Mouse (Mus musculus) liver, embryonic 14.5 days (tissue): ENCODE measurements around the gene Pdcd7. TPM values are rescaled to one million over a fixed set of nuclear protein-coding genes. Genes with fewer than 3 reads are reported as not detected.

Experiments used
- ATAC-seq: fragments of 200-750 bp; cut with Nextera tagmentation; 2 replicates; pipeline ENCODE4 v1.8.0; 2017; ENCODE audit warnings: moderate number of reproducible peaks, mild to moderate bottlenecking, moderate library complexity; ENCODE audit not compliant: insufficient read depth
- DNase-seq, 3 experiments: peaks; one replicate each; pipeline ENCODE4 v3.0.0-alpha.2; 2012 to 2013; ENCODE audit warnings: low read depth in 3 of 3, low spot score in 3 of 3
- H3K27ac ChIP-seq: fragments of 300-500 bp; sonication (generic); 2 replicates; pipeline ENCODE4 v1.5.1; 2014; ENCODE audit warnings: moderate library complexity, mild to moderate bottlenecking, control low read depth, inconsistent platforms
- H3K27me3 ChIP-seq: fragments of 300-500 bp; sonication (generic); 2 replicates; pipeline ENCODE4 v1.6.1; 2014; ENCODE audit warnings: mild to moderate bottlenecking, low read length, moderate library complexity; ENCODE audit not compliant: control insufficient read depth, insufficient read depth
- H3K36me3 ChIP-seq: fragments of 300-500 bp; sonication (generic); replicated peaks from 2 replicates; pipeline ENCODE4 v1.6.1; 2014; ENCODE audit warnings: low read depth; ENCODE audit not compliant: control insufficient read depth, insufficient read depth
- H3K4me1 ChIP-seq, 2 experiments: fragments of 200-500 bp in 1 of 2; fragments of 300-500 bp in 1 of 2; sonication (generic) in 1 of 2; replicated peaks; 2 replicates each; pipeline ENCODE4 v1.6.1; 2012 to 2014; ENCODE audit warnings: antibody characterized with exemption in 1 of 2, inconsistent platforms in 1 of 2, low read length in 1 of 2; ENCODE audit not compliant: control insufficient read depth in 2 of 2, insufficient read depth in 2 of 2
- H3K4me2 ChIP-seq: fragments of 300-500 bp; sonication (generic); 2 replicates; pipeline ENCODE4 v1.6.1; 2014; ENCODE audit warnings: low read depth, mild to moderate bottlenecking, control low read depth, moderate library complexity
- H3K4me3 ChIP-seq, 2 experiments: fragments of 200-500 bp in 1 of 2; fragments of 300-500 bp in 1 of 2; sonication (generic) in 1 of 2; 2 replicates each; pipeline ENCODE4 v1.5.1; 2012 to 2014; ENCODE audit warnings: low read depth in 2 of 2, low read length in 2 of 2, mild to moderate bottlenecking in 2 of 2, control low read depth in 1 of 2, inconsistent platforms in 1 of 2, moderate library complexity in 1 of 2; ENCODE audit not compliant: insufficient read depth in 1 of 2
- H3K9ac ChIP-seq: fragments of 300-500 bp; sonication (generic); replicated peaks from 2 replicates; pipeline ENCODE4 v1.6.1; 2014; ENCODE audit warnings: mild to moderate bottlenecking, control low read depth, moderate library complexity
- H3K9me3 ChIP-seq: fragments of 300-500 bp; sonication (generic); 2 replicates; pipeline ENCODE4 v1.6.1; 2016; ENCODE audit warnings: low read length, mixed read lengths; ENCODE audit not compliant: control insufficient read depth
- CTCF ChIP-seq: IDR thresholded peaks from 2 replicates; pipeline ENCODE4 v1.5.1; 2016; ENCODE audit warnings: antibody characterized with exemption, low read depth, control low read depth
- EP300 ChIP-seq: IDR thresholded peaks from 2 replicates; pipeline ENCODE4 v1.6.1; 2016; ENCODE audit warnings: antibody characterized with exemption, low read depth
- WGBS: fragments of 180-500 bp; shearing (Covaris S2); extraction: QIAGEN DNeasy Blood & Tissue Kit; methylation state at CpG from one replicate; pipeline ENCODE4 v1.1.7; 2014; ENCODE audit not compliant: insufficient replicate concordance; 5-methylcytosine and 5-hydroxymethylcytosine counted together
- polyA plus RNA-seq, 2 experiments: library from polyadenylated mRNA; depleted of rRNA in 1 of 2; stranded (reverse) in 1 of 2; unstranded in 1 of 2; fragments of >200 nt; fragmentation: Nextera tagmentation in 1 of 2; extraction: Ambion mirVana in 1 of 2; gene quantifications; 2 replicates each; pipeline versions ENCODE4 v1.2.1 to v1.2.3; 2012 to 2014

Gene Pdcd7
- polyA plus RNA-seq, 2 experiments: 4.8 to 4.9 TPM

DNA sequence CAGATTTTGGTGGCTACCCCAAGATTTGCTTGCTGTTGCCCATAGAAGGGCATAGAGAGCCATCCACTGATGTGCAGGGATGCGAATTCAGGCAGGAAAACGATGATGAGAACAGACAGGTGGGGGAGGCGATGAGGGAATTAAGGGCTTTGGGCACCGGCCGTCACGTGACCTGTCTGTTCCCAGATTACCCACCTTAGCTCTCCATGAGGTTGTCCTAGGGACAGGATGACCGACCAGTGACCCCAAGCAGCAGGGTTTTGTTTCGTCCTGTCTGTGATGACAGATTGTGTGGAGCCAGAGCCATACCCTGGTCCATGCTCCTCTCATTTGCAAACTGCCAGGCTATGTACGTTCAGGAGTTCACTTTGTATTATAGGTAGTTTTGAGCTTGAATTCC, 17.8 kb downstream of the Pdcd7 start:
- TF ChIP-seq CTCF (no peak), EP300 (no peak)
- H3K9me3 ChIP-seq: no peaks in the 10 kb centered on the region
- peaks cover under 1 to 6% of the 10 kb centered on the region in 2 experiments; a peak in 3 of 4 replicates for H3K4me1 ChIP-seq
- 68% methylated on average over 9 of the region's 9 CpGs for WGBS
- H3K27me3 ChIP-seq: no peaks in the 10 kb centered on the region
- ATAC-seq (no peak), DNase-seq (no peak)
- H3K4me2 ChIP-seq: no peak overlapping the region
- no peak overlapping the region for H3K4me3 ChIP-seq
- no peak overlapping the region for H3K9ac ChIP-seq
- H3K27ac ChIP-seq: no peak overlapping the region
- peaks cover 21% of the 10 kb centered on the region for H3K36me3 ChIP-seq

DNA sequence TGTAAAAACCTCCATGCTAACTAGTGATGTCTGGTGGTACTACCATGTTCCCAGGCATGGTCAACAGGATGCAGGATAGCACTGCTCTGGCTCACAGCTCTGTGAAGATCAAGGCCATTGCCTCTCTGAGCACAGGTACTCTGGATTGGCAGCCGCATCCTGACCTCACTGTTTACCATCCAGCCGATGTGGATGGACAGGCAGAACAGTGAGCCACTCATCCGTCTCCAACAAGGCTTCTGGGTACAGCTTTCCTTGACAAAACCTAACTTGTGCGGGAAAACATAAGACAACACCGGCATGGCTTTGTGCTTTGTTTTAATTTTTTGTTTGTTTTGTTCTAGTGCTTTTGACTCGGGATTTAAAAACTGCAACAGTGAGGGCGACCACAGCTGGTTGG, 19.8 kb downstream of the Pdcd7 start:
- Histone ChIP-seq H3K4me3 (no peak overlapping the region), H3K36me3 (peaks cover 4% of the 10 kb centered on the region), H3K4me1 (no peaks in the 10 kb centered on the region), H3K4me2 (no peak overlapping the region), H3K27ac (no peak overlapping the region), H3K9me3 (no peaks in the 10 kb centered on the region), H3K9ac (no peak overlapping the region), H3K27me3 (no peaks in the 10 kb centered on the region)
- DNase-seq (no peak), ATAC-seq (no peak)
- no peak for TF ChIP-seq EP300
- no peak for TF ChIP-seq CTCF
- 76% methylated on average over 7 of the region's 7 CpGs for WGBS

DNA sequence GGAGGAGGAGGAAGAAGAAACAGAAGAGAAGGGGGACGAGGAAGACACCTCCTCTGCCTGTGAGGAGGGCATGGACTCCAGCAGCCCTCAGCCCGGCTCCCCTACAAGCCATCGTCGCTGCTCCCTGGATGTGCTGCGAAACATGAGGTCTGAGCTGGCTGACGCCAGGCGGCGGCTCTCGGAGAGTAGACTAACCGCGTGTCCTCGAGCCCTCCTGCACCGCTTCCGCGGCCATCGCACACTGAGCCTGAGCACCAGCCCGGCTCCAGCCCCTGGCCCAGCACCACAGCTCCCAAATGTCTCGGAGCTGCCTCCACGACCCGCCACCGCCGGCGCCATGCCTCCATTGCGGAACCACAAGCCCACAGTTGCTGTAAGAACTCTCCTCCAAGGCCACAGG, 25.9 kb downstream of the Pdcd7 start:
- ATAC-seq: no peak
- Histone ChIP-seq H3K4me1 (no peaks in the 10 kb centered on the region), H3K36me3 (no peaks in the 10 kb centered on the region), H3K9ac (no peak overlapping the region), H3K4me2 (no peak overlapping the region), H3K27ac (no peak overlapping the region), H3K27me3 (no peaks in the 10 kb centered on the region), H3K9me3 (no peaks in the 10 kb centered on the region), H3K4me3 (no peak overlapping the region)
- DNase-seq: no peak
- TF ChIP-seq EP300 (no peak), CTCF (no peak)
- WGBS: 80% methylated on average over 24 of the region's 24 CpGs

DNA sequence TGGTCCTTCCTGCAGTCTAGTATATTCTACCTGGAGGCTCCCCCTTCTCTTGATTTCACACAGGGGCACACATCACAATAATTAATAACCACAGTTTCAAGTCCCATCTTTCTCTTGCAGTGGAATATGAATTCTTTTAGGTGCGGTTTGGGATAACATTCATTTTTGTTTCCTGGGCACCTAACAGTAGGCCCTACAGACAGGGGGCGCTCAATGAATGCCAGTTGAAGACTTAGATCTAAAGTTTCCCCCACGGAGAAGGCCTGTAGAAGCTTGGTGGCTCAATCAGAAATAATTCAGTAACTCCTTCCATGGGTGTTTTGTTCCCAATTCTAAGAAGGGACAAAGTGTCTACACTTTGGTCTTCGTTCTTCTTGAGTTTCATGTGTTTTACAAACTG, 26.5 kb downstream of the Pdcd7 start:
- H3K9me3 ChIP-seq: no peaks in the 10 kb centered on the region
- H3K9ac ChIP-seq: no peak overlapping the region
- H3K36me3 ChIP-seq: no peaks in the 10 kb centered on the region
- no peak for TF ChIP-seq EP300
- peak; percentile 50; the same call in 1 of the 2 replicates for TF ChIP-seq CTCF
- H3K4me2 ChIP-seq: no peak overlapping the region
- no peak overlapping the region for H3K4me3 ChIP-seq
- WGBS: 55% methylated on average over 4 of the region's 4 CpGs
- no peak for ATAC-seq
- no peak overlapping the region for H3K27ac ChIP-seq
- no peaks in the 10 kb centered on the region for H3K4me1 ChIP-seq
- DNase-seq: peak in 1 of 3 experiments; percentile 11
- no peaks in the 10 kb centered on the region for H3K27me3 ChIP-seq

DNA sequence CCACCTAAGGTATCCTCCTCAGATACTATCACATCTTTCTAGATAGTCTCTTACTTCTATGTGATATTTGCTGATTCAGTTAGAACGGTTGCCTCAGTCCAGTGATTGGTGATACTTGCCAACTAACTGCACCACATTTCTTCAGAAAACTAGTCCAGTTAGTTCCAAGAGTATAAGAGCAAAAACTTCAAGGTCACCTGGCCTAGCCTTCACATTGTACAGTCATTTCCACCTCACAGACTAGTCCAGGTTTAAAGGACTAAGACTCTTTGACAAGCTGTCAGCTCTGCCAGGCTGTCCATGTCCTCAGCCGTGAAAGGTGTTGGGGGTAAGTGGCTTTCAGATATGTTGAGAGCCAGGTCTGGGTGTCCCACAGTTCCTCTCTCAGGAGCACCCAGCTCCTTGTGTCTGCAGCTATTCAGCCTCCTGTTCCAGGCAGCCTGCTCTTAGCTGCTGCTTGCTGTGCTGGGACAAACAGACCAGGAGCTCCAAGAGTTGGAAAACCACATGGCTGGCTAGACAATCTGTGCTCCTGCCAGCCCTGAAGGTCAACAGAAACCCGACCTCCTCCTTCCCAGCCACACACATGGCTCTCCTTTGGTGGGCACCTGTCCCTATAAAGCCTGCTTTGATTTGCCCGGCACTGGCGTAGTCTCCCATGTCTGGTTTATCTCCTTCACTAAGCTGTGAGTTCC, 28.7 kb downstream of the Pdcd7 start:
- H3K9ac ChIP-seq: no peak overlapping the region
- TF ChIP-seq EP300 (no peak), CTCF (no peak)
- WGBS: 67% methylated on average over 5 of the region's 5 CpGs
- H3K27ac ChIP-seq: no peak overlapping the region
- ATAC-seq (no peak), DNase-seq (no peak)
- no peaks in the 10 kb centered on the region for H3K4me1 ChIP-seq
- H3K36me3 ChIP-seq: no peaks in the 10 kb centered on the region
- no peak overlapping the region for H3K4me3 ChIP-seq
- no peaks in the 10 kb centered on the region for H3K27me3 ChIP-seq
- H3K9me3 ChIP-seq: no peaks in the 10 kb centered on the region
- no peak overlapping the region for H3K4me2 ChIP-seq
